Mouse (Mus musculus) CH12.LX (cell line): ENCODE results near the gene Gipc2.

Experiments
- ELF1 ChIP-seq: IDR thresholded peaks from 2 replicates; pipeline ENCODE4 v1.6.1; 2014; ENCODE audit warnings: low read depth, mild to moderate bottlenecking, inconsistent platforms, low read length, improper control_type of control experiment
- EP300 ChIP-seq: IDR thresholded peaks from 2 replicates; pipeline ENCODE4 v1.6.1; 2011; ENCODE audit warnings: low read length, improper control_type of control experiment
- MAZ ChIP-seq: IDR thresholded peaks from 2 replicates; pipeline ENCODE4 v1.6.1; 2012; ENCODE audit warnings: low read depth, mild to moderate bottlenecking, inconsistent platforms, low read length, improper control_type of control experiment, moderate library complexity
- MEF2A ChIP-seq: IDR thresholded peaks from 2 replicates; pipeline ENCODE4 v1.6.1; 2014; ENCODE audit warnings: low read depth, mild to moderate bottlenecking, inconsistent platforms, low read length, improper control_type of control experiment, borderline replicate concordance
- PAX5 ChIP-seq: IDR thresholded peaks from 2 replicates; pipeline ENCODE4 v1.6.1; 2012; ENCODE audit warnings: low read length, inconsistent platforms, mixed read lengths
- POLR2AphosphoS2 ChIP-seq: IDR thresholded peaks from 2 replicates; pipeline ENCODE4 v1.6.1; 2011; ENCODE audit warnings: low read depth, low read length, improper control_type of control experiment

GRCm38 (mm10) chr3:152069001-152069400, 97.0 kb downstream of the Gipc2 start:
- TF ChIP-seq PAX5: no peak
- no peak for TF ChIP-seq MEF2A
- no peak for TF ChIP-seq POLR2AphosphoS2
- no peak for TF ChIP-seq MAZ
- no peak for TF ChIP-seq ELF1
- TF ChIP-seq EP300: no peak
